Mouse (Mus musculus): ENCODE measurements around the gene 1700037H04Rik.

GRCm38 (mm10) chr2:131145121-131145520 is 14.8 kb downstream of the 1700037H04Rik start:
- TF ChIP-seq POLR2A (IDR thresholded peaks at IDR 0.05; ENCODE audit: control insufficient read depth in 1 of 2, insufficient read depth in 1 of 2, low read depth in 1 of 2, low read length in 2 of 2, poor library complexity in 1 of 2) (no peak), CTCF (IDR thresholded peaks at IDR 0.05 in 2 of 3, conservative IDR thresholded peaks at IDR 0.05 in 1 of 3; ENCODE audit: control insufficient read depth in 1 of 3, insufficient read depth in 1 of 3, low read depth in 2 of 3, low read length in 3 of 3, poor library complexity in 1 of 3, severe bottlenecking in 1 of 3) (no peak), ELF1 (IDR thresholded peaks at IDR 0.05; ENCODE audit: low read depth, low read length) (no peak), ZC3H11A (IDR thresholded peaks at IDR 0.05; ENCODE audit: low read depth, low read length) (no peak), USF1 (IDR thresholded peaks at IDR 0.05; ENCODE audit: low read depth, low read length) (no peak), NELFE (IDR thresholded peaks at IDR 0.05; ENCODE audit: low read depth, low read length) (no peak), POLR2AphosphoS2 (IDR thresholded peaks at IDR 0.05; ENCODE audit: low read length) (no peak), TCF12 (IDR thresholded peaks at IDR 0.05; ENCODE audit: low read depth, low read length) (no peak), ZNF384 (IDR thresholded peaks at IDR 0.05; ENCODE audit: low read depth, low read length) (no peak), EP300 (IDR thresholded peaks at IDR 0.05; ENCODE audit: low read depth in 1 of 2, low read length in 2 of 2) (no peak), MXI1 (IDR thresholded peaks at IDR 0.05; ENCODE audit: low read depth, low read length) (no peak), GATA1 (IDR thresholded peaks at IDR 0.05; ENCODE audit: low read depth, low read length) (no peak), MAX (IDR thresholded peaks at IDR 0.05; ENCODE audit: low read length) (no peak)
